Mouse (Mus musculus) ZHBTc4 (cell line): ENCODE results near the gene Ifitm5.

ENCODE experiments used
- DNase-seq: peaks from one replicate; pipeline ENCODE4 v3.0.0-alpha.2; 2011; ENCODE audit warnings: low read depth, low spot score

Gene Ifitm5

DNA sequence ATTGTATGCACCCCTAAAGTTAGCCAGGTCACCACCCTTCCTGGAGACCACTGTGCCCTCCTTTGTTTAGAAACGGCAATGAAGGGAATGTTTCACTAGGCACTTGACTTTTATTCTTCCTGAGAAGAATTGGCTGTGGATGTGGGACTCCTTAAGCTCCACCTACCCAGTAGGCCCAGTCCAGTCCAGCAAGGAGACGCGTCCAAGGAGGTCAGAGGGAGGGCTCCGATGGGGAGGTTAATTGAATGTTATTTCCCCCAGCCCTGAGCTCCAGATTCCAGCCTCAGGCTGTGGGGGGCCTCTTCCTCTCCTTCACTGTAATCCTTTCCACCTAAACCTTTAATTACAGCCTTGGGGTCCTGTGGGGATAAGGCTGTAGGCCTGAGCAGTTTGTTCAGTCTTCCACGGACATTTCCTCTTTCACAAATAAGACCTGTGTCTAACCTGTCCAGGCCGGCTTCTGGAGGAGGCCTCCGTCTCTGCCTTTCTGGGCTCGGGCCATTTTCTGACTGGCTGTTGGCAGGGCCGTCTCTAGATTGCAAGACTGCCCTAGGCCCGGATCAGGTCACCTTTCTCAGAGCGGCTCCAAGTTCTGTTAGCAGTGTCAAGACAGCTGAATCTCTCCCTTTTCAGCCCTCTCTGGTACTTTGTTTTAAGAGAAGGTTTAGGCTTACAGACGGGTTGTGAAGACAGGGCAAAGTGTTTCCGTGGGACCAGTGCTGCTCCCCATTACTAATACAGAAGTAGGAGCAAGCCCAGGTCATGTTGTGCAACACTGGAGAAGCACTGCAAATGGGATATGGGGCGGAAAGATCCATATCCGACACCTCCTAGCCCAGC lies 47.8 kb downstream of the Ifitm5 start:
- DNase-seq: no peak

DNA sequence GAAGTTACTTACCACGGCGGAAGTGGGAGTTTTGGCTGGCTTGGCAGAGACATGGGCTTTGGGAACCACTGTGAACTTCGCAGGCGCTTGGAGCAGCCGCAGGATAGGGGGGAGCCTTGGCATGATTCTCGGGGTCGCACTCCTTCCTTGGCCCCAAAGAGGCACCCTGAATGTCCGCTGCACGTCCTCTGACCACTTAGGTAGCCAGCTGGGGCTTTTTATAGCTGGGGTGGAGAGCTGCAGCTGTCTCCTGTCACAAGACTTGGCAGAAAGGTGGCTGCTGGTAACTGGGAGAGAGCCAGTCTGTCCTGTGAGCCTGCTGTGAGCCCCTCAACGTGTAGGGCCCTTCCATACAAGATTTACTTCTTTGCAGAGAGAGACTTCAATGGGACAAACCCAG lies 49.9 kb downstream of the Ifitm5 start, which contains the start of gene Cox8b:
Gene Cox8b, minus strand, starts transcription at position 227 of the 400 bp plus-strand sequence.
- no peak for DNase-seq

DNA sequence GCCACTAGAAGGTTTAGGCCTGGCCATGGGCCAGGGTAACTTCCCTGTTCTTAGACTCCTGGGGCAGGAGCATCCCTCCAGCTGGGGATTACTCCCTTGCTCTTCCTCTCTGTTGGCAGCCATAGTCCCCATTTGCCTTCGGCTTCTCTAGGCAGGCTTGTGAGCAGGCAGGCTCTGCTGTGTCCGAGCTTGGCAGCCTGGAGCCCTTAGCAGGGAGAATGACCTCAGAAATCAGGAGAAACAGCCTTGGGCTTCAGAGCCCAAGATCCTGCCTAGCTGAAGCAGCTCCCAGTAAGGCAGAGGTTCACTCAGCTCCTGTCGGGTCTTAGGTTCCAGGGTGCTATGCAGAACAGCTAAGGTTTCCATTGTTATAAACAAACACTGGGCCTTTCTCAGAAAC lies 51.0 kb downstream of the Ifitm5 start:
- no peak for DNase-seq
